Mouse (Mus musculus): ENCODE data around the gene Slc6a9. TPM values are rescaled to one million over a fixed set of nuclear protein-coding genes. Genes with fewer than 3 reads are reported as not detected.
A peak's percentile ranks its signal among the peaks of the same experiment; 100 is the strongest.

Gene Slc6a9
- total RNA-seq, 2 experiments from 2014 or later, result 0.68 TPM; not detected in 1

DNA sequence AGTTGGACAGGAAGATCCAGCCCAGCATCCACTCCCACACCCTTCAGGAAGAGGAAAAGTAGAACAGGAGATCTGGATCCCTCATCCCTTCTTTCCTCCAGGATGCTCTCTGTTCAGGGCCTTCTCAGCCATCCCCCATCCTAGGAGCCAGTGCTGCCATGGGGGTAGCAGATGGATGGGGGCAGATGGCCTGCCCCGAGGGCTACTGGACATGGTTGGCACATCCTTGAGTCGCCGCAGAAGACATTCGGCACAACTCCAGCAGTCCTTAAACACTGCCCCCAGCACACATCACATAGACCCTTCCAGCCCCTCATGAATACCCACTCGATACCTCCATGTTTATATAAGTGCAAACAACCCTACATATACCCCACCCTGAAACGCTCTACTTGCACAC is 61.7 kb downstream of the Slc6a9 start:
- no peak for ATAC-seq (replicated peaks; ENCODE audit: low FRiP score, low TSS enrichment, poor library complexity, severe bottlenecking)

DNA sequence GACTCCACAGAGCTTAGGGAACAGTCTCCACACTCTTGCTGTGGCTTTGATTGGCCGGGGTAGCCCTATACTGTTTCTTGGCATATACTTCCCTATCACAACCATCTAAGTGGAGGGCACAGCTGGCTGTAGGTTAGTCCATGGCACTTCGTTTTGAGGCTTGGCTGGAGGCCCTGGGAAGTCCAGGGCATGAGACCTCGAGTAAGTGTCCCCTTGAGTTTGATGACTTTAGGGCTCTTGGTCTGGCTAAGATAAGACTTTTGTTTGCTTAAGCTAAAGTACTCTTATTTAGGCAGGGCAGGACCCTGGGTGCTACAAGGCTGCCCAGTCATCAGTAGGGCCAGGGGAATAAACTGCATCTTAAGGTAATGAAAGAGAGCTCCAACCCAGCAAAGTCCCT is 63.8 kb downstream of the Slc6a9 start:
- ATAC-seq (replicated peaks; ENCODE audit: low FRiP score, low TSS enrichment, poor library complexity, severe bottlenecking), result no peak

DNA sequence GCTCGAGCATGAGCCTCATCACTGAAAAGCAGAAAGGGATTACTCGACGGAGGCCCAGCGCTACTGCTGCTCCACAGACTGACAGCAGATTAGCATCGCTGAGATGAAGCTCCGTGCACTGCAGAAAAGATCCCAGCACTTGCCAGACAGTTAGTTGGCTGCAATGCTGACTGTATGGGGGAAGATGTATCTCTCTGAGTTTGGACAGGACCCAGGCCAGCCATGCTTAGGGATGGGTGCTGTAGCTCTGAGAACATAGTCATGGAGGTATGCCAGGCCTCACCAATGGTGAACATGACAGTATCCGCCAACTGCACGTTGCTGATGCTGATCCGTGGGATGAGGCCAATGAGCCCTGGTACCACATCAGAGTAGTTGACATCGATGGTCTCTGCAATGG is 69.8 kb downstream of the Slc6a9 start:
- ATAC-seq (replicated peaks; ENCODE audit: low FRiP score, low TSS enrichment, poor library complexity, severe bottlenecking), result no peak

DNA sequence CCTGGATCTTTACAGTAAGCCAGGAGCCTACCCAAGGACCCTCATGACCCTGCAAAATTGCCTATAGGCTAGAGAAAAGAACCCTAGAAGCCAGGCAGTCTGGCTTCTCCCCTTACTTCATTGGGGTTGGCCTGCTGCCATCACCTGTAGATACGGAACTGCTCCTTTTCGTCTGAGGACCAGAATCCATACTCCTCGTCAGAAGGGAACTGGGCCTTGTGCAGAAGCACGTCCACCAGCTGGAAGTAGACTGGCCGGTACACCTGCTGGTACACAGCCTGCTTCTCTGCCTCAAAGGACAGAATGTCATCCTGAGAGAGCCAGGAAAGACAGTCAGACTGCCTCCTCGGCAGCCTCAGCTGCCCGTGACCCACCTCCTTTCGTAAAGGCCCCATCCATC is 70.5 kb downstream of the Slc6a9 start:
- ATAC-seq (replicated peaks; ENCODE audit: low FRiP score, low TSS enrichment, poor library complexity, severe bottlenecking), result no peak

DNA sequence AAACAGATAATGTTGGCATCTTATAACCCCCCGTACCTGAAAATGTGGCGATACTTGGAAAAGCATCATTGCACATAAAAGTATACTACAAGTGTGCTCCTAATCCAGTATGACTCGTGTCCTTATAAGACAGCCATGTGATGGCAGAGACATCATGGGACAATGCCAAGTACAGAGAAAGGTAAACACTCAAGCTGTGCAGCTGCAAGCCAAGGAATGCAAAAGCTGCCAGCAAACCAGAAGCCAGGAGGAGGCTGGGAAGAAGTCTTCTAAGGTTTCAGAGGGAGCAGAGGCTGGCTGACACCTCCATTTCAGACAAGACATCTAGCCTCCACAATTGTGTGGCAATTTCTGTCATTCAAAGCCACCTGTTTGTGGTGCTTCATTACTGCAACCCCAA is 71.9 kb downstream of the Slc6a9 start:
- ATAC-seq (replicated peaks; ENCODE audit: low FRiP score, low TSS enrichment, poor library complexity, severe bottlenecking), result no peak

DNA sequence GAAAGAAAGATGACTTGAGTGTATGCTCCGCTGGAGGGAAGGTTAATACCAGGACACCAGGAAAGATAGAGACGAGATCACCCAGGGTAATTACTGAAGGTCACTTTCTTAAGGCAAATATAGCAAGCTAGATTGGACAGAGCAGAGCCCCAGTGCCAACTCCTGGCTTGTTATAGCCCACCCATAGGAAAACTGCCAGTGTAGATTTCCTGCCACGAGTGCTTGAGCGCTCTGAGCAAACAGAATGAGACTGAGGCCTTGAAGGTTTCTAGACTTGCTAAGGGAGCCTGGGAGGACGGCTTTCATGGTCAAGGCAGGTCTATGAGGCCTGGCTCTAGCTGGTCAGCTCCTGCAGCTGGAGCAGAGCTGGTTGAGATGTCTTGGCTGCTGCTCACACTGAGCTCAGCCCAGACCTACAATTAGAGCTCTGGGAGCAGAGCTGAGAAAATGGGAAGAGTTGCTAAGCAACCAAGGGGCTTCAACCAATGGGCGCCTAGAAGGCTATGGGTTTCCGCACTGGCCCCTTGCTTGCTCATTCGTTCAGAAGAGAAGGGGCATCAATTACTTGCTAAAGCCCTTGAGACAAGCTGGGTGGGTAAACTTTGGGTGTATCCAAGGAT is 74.6 kb downstream of the Slc6a9 start:
- no peak for ATAC-seq (replicated peaks; ENCODE audit: low FRiP score, low TSS enrichment, poor library complexity, severe bottlenecking)

DNA sequence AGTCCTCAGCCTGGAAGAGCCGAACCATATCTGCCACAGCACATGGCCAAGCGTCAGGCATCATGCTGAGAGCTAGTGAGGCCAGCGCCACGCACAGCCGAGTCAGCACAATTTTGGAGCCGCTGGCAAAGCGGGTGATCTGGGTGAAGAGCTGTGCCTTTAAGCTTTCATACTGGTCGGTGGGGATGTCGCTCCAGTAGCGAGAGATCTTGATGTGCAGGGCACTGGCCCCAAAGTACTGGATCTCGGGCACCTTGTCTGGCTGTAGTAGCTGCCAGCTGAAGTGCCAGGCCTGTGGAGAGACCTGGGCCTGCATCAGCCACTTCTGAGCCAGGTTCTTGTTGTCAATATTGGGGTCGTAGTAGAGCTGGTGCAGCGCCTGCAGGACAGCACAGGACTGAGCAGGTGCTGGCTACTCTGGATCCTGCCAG is 77.8 kb downstream of the Slc6a9 start:
- no peak for ATAC-seq (replicated peaks; ENCODE audit: low FRiP score, low TSS enrichment, poor library complexity, severe bottlenecking)

DNA sequence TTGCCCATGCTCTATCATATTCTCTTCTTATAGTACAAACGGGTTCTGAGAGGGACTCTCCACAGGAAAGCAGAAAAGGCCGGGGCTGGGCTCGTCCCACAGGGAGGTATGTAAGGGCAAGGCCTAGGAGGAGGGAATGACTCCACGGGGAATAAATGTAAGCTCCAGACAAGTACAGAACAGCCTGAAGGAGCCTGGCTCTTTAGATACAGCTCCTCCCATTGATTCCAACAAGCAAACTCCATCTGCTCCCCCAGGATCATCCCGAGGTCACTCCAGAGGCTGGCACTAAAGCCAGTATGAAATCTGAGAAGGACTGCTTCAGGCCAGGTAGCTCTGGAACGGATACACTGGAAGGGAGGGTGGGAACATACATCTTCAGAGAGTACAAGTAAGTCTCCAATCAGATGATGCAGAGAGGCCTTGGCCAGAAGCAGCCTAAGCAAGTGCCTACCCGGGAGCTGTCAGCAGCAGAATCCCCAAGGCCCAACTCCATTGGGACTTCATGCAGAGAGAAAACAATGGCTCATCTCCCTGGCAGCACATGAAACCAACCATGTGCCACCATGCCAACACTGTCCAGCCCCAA is 78.5 kb downstream of the Slc6a9 start:
- ATAC-seq (replicated peaks; ENCODE audit: low FRiP score, low TSS enrichment, poor library complexity, severe bottlenecking), result no peak

DNA sequence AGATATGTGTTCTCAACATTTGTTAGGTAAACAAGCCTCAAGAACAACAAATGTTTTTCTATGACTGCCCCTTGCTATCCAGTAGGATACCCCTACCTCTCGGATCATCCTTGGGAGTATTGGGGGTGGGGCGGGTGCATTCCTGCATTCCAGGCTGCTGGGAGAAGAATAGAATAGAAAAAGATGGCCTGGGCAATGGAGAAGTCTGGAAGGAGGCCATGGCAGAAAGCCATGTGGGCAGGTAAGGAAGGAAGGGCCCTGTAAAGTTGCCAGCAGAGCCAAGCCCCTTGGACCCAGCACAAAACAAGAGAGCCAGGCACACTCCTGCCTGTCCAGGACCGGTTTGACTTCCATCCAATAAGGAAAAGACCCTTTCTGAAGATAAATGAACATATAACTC is 79.1 kb downstream of the Slc6a9 start:
- ATAC-seq (replicated peaks; ENCODE audit: low FRiP score, low TSS enrichment, poor library complexity, severe bottlenecking), result no peak

DNA sequence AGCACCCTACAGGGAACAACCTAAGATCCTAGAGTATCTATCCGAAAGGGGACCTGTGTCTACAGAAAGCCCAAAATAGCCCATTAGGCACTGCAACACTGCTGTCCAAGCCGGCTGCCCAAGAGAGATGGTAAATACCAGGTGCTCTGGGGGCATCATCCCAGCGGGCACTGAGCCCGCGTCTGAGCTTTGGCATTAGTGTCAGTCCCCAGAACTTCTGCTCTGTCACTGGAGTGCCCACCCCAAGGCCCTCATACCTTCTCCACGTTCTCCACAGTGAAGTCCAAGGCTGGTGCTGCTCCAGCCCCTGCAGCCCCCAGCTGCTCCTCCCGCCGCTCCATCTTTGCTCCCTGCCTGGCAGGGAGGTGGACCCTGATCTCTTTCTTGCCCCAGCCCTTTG is 79.7 kb downstream of the Slc6a9 start:
- ATAC-seq (replicated peaks; ENCODE audit: low FRiP score, low TSS enrichment, poor library complexity, severe bottlenecking), result 0 out of 2 replicates have a peak, but pooled peaks have one; percentile 2

DNA sequence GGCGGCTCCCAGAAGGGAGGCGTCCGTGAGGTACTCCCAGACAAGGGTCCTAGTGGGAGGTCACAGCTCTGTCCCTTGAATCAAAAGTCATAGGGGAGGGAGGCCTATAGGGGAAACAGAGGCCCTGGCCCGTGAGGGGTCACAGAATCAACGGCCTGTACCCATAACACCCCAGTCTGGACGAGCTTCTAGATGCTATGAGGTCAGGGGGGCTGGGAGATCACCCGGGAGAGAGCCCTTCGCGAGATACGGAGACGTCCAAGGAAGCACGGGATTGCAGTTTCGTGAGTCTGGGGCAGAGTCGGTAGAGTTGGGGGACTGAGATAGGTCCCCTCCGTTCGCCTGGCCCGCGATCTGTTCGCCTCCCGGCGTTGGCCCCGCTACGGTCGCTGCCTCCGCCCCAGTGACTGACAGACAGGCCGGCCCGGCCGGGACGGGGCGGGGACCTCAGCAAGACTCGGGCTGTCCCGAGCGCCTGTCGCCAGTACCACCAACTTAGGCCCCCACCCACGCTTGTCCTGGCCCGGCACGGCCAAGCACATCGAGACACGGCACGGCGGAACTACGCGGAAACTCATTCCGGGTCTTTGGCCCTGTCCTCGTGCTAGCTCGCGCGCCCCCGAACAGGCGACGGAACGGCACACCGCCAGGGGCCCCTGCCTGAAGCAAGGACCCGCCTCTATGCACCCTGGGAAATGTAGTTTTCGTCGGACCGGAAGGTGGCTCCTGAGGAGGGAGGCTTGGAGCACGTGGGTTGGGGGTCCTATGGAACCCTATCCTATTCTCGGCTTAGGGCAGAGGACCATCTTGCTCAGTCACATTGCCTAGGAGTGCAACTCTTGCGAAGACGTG is 80.5 kb downstream of the Slc6a9 start, which contains the start of gene Ipo13:
Gene Ipo13, minus strand, starts transcription at position 409 of the 852 bp plus-strand sequence.
- peak; percentile 89 for ATAC-seq (replicated peaks; ENCODE audit: low FRiP score, low TSS enrichment, poor library complexity, severe bottlenecking)

DNA sequence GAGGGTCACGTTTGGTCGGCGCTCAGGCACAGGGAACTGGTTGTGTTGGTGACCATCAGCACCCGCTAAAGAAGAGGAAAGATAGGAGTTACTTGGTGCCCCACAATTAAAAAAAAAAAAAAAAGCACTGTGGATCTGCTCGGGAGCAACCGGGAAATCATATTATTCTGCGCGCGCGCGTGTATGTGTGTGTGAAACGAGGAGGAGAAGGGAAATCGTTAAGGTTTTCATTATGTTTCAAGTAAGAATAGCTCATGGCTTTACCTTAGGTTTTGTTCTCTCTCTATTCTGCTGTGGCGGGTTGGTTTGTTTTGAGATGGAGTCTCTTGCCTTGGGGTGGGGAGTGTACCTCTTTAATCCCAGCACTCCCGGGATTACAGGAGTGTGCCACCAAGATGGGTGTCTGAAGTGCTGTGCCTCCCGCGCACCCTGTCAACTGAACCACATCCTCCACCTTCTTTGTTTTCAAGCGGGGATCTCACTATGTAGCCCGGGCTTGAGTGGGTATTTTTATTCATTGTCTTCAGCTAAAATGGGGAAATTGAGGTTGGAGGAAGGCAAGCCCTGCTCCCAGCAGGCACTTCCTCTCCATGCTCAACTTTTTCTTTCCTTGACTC is 81.3 kb downstream of the Slc6a9 start:
- no peak for ATAC-seq (replicated peaks; ENCODE audit: low FRiP score, low TSS enrichment, poor library complexity, severe bottlenecking)

DNA sequence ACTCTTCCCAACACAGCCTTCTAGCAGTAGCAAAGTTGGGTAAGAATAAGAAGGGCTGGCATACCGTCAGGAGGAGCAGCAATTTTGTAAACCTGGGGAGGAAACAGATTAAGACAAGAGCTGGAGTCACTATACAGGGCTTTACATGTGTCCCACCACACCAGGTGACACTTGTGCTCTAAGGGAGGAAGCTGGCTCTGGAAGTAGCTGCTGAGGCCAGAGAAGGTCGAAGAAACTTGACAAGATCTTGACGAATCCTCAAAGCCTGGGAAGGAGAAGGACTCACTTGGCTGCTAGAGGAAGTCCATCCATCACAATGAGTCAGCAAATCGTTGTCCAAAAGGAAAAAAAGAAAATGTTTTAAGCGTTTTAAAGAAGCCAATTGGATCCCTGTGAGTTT is 82.1 kb downstream of the Slc6a9 start:
- no peak for ATAC-seq (replicated peaks; ENCODE audit: low FRiP score, low TSS enrichment, poor library complexity, severe bottlenecking)

DNA sequence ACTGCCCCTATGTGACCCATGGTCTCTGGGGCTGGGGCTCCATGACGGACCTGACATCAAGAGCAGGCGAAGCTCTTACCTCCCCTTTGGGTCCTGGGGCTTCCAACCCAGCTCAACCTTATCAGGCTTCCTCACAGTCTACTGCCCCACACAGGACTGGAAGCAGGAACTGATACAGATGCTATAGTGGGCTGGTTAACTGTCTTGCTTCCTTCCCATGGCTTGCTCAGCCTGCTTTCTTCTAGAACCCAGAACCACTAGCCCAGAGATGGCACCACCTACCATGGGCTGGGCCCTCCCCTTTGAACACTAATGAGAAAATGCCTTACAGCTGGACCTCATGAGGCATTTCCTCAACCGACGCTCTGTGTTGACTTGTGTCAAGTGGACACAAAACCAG is 83.1 kb downstream of the Slc6a9 start:
- ATAC-seq (replicated peaks; ENCODE audit: low FRiP score, low TSS enrichment, poor library complexity, severe bottlenecking), result no peak

DNA sequence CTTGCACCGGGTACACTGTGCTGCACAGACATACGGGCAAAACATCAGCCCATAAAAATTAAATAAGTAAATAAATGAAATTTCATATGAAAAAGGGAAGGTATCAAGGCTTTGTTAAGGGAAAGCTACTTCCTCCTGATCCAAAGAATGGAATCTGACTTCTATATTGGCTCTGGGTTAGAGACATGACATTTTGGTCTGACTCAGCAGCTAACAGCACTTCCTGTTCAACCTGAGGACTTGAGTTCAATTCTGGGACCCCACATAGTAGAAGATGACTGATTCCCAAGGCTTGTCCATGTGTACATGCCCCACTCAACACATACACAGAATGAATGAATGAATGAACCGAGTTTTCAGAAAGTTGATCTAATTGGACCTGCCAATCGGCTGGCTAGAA is 83.5 kb downstream of the Slc6a9 start:
- ATAC-seq (replicated peaks; ENCODE audit: low FRiP score, low TSS enrichment, poor library complexity, severe bottlenecking), result no peak

DNA sequence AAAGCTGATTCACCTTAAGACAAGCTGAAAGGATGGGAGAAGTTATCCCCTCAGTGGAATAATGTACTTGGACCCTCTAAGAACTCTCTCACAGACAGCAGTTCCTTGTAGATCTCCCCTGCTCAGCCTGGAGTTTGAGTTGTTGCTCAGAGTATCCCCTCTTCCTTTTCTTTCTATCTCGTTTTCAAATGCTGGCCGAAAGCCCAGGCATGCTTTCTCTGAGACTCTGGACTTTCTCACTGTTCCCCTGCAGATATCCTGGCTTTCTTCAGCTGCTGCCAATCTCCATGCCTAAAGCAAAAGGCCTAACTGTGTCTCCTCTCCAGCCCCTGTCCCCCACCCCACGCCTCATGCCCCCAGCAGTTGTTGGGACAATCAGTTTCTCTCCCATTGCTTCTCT is 84.0 kb downstream of the Slc6a9 start:
- no peak for ATAC-seq (replicated peaks; ENCODE audit: low FRiP score, low TSS enrichment, poor library complexity, severe bottlenecking)

DNA sequence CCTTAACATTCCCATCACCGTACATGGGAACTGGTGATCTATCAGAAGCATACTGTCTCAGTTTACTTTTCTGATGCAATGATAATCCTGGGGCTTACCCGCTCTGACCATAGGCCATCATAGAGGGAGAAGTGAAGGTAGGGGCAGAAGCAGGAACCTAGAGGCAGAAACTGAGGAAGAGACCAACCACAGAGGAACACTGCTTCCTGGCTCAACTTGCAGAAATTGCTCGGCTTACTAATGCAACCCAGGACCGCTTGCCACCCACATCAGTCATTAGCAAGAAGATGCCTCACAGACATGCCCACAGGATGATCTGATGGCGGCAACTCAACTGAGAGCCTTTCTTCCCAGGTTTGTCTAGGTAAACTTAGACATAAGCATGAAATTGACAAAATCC is 84.5 kb downstream of the Slc6a9 start:
- no peak for ATAC-seq (replicated peaks; ENCODE audit: low FRiP score, low TSS enrichment, poor library complexity, severe bottlenecking)

DNA sequence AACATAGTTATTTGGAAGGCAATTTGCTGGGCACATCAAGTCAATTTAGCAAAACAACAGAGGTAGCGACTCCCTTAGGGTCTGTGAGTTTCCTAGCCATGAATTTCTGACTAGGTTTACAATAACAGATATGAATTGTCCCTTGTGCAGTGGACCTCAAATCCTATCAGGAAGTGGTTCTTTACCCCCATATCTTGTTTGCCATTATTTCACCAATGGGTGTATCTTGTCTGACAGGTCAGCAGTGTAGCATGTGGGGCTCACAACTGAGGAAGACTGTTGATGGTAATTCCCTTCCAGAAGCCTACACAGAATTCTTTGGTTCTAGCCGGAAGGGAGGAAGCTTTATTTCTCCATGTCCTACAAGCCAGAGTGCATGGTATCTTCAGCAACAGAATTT is 87.1 kb downstream of the Slc6a9 start:
- ATAC-seq (replicated peaks; ENCODE audit: low FRiP score, low TSS enrichment, poor library complexity, severe bottlenecking), result no peak

DNA sequence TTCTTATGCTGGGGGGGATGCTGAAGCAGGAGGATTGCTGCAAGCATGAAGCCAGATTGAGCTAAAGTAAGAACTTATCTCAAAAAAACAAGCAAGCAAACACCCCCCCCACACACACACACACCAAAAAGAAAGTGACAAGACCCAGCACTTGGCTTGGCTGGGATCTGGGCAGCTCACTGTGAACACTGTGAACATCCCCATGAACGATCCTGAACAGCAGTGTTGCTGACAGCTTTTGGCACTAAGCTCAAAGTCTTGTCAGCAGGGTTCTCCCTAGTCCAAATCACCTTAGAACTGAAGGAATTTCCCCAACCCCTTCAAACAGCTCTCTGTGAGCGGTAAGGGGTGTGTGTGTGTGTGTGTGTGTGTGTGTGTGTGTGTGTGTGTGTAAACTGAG is 89.1 kb downstream of the Slc6a9 start:
- no peak for ATAC-seq (replicated peaks; ENCODE audit: low FRiP score, low TSS enrichment, poor library complexity, severe bottlenecking)

All from megakaryocyte-erythroid progenitor cell, adult 5-6 weeks (primary cell).